Comparison of ENCODE assay signal across 9 mouse cellular contexts in the genomic region with DNA sequence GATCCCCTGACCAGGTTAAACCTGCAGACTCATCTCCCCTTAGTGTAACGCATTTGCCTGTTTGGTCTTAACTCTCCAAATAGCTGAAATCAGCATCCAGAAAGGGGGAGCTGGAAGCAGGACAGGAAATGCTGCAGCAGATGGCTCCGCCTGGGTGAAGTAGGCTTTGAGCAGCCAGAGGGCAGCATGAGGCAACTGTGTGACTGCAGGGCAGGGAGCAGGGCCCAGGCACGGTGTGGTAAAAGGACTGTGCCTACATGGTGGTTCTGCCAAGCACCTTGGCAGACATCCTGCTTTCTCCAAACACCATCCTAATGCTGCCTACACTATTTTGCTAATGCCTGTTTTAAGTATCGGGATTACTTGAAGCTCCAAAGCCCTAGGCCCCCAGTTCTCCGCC.
A peak's percentile ranks its signal among the peaks of the same experiment; 100 is the strongest.
DNase-seq lines count a peak whose midpoint lies in the region; ATAC-seq lines count a peak whose summit lies in the region.
"Had no signal": no experiment of that assay in that cellular context is flagged by ENCODE, and none has a peak within 500 bp of the region (broad histone marks: within the 10 kb centered on the region; RNA-seq: fewer than 3 reads in every experiment).

No protein-coding gene starts in this region.

- H3K4me1 ChIP-seq in forebrain, embryonic 14.5 days (ENCODE audit: control insufficient read depth, insufficient read depth, low read length) = peaks cover 10% of the 10 kb centered on the region; the same call in 1 of the 2 replicates
- H3K4me1 ChIP-seq in midbrain, embryonic 10.5 days = peaks cover 15% of the 10 kb centered on the region; the same call in 1 of the 2 replicates
- no peaks in the 10 kb centered on the region; the same call in 1 of the 2 replicates for H3K4me1 ChIP-seq in stomach, embryonic 15.5 days

- H3K9ac ChIP-seq in forebrain, embryonic 14.5 days (ENCODE audit: low read length) = no peak overlapping the region
- H3K9ac ChIP-seq in stomach, embryonic 15.5 days = no peak overlapping the region
- H3K9ac ChIP-seq: embryonic facial prominence, embryonic 13.5 days had no signal

- no peaks in the 10 kb centered on the region for H3K36me3 ChIP-seq in forebrain, embryonic 14.5 days (ENCODE audit: control insufficient read depth, insufficient read depth, low read length)
- H3K36me3 ChIP-seq in midbrain, embryonic 10.5 days = no peaks in the 10 kb centered on the region
- H3K36me3 ChIP-seq in stomach, embryonic 15.5 days = no peaks in the 10 kb centered on the region
- H3K36me3 ChIP-seq: embryonic facial prominence, embryonic 13.5 days had no signal

- H3K9me3 ChIP-seq in forebrain, embryonic 14.5 days (replicated peaks; ENCODE audit: control insufficient read depth, low read length) = no peaks in the 10 kb centered on the region
- no peaks in the 10 kb centered on the region for H3K9me3 ChIP-seq in midbrain, embryonic 10.5 days (replicated peaks)
- no peaks in the 10 kb centered on the region for H3K9me3 ChIP-seq in stomach, embryonic 15.5 days
- H3K9me3 ChIP-seq: embryonic facial prominence, embryonic 13.5 days had no signal

- peak; percentile 88 for ATAC-seq in forebrain, embryonic 14.5 days
- no peak for ATAC-seq in stomach, embryonic 15.5 days (ENCODE audit: insufficient read depth, low FRiP score, low read depth)

- H3K27me3 ChIP-seq in forebrain, embryonic 14.5 days (replicated peaks; ENCODE audit: control insufficient read depth, insufficient read depth, low read length) = no peaks in the 10 kb centered on the region
- no peaks in the 10 kb centered on the region for H3K27me3 ChIP-seq in midbrain, embryonic 10.5 days (ENCODE audit: low read depth, poor library complexity, severe bottlenecking)
- H3K27me3 ChIP-seq in stomach, embryonic 15.5 days (replicated peaks) = no peaks in the 10 kb centered on the region
- H3K27me3 ChIP-seq: embryonic facial prominence, embryonic 13.5 days had no signal

- intact Hi-C loops in heart, postnatal 36 days (cut with DNase I) = loop anchor here (1.0 to 2.0 kb wide), 3 partner anchors 24 to 285 kb away; no protein-coding TSS in a partner anchor

- WGBS in forebrain, embryonic 14.5 days = 34% methylated on average over 5 of the region's 5 CpGs
- WGBS in midbrain, embryonic 10.5 days = 50% methylated on average over 5 of the region's 5 CpGs
- 39% methylated on average over 5 of the region's 5 CpGs for WGBS in stomach, embryonic 15.5 days

- H3K4me3 ChIP-seq in forebrain, embryonic 14.5 days (ENCODE audit: low read depth, low read length) = no peak overlapping the region
- H3K4me3 ChIP-seq in midbrain, embryonic 10.5 days = no peak overlapping the region
- no peak overlapping the region for H3K4me3 ChIP-seq in stomach, embryonic 15.5 days (replicated peaks)
- H3K4me3 ChIP-seq: embryonic facial prominence, embryonic 13.5 days had no signal

- 0 out of 2 replicates have a peak overlapping the region, but pooled peaks have one; percentile 33 for H3K27ac ChIP-seq in forebrain, embryonic 14.5 days (ENCODE audit: low read depth, low read length)
- H3K27ac ChIP-seq in midbrain, embryonic 10.5 days (replicated peaks) = no peak overlapping the region
- H3K27ac ChIP-seq in stomach, embryonic 15.5 days = peak overlapping the region; percentile 31; the same call in 1 of the 2 replicates
- H3K27ac ChIP-seq: embryonic facial prominence, embryonic 13.5 days had no signal

- DNase-seq in MN1 (ENCODE audit: low spot score) = peak; percentile 60
- peak; percentile 99 for DNase-seq in brain, adult 2 months (ENCODE audit: low read depth, low spot score)
- DNase-seq in forebrain, embryonic 14.5 days (ENCODE audit: low spot score) = peak; percentile 81
- peak; percentile 73 to 78 for DNase-seq in heart, postnatal 36 days
- DNase-seq in layer of hippocampus, adult 8-10 months (ENCODE audit: low spot score in 2 of 2) = peak; percentile 84 to 85
- DNase-seq in midbrain, embryonic 10.5 days (ENCODE audit: low spot score) = peak; percentile 24
- no peak for DNase-seq in thymus, postnatal 14 days

- no peak overlapping the region for H3K4me2 ChIP-seq in forebrain, embryonic 14.5 days (ENCODE audit: low read length)
- no peak overlapping the region for H3K4me2 ChIP-seq in stomach, embryonic 15.5 days
- H3K4me2 ChIP-seq: embryonic facial prominence, embryonic 13.5 days had no signal
